Mouse (Mus musculus) adrenal gland, postnatal 36 days (tissue): ENCODE results near the gene Mrm3. TPM values are rescaled to one million over a fixed set of nuclear protein-coding genes. Genes with fewer than 3 reads are reported as not detected.

Source experiments
- DNase-seq, 2 experiments: peaks; one replicate each; pipeline ENCODE4 v3.0.0; 2021; ENCODE audit warnings: mixed read lengths in 1 of 2
- total RNA-seq, 2 experiments: library from RNA; stranded (reverse); gene quantifications; 2 replicates each; pipeline ENCODE4 v1.2.3; 2021

Mrm3 gene
- total RNA-seq, 2 experiments from 2014 or later = 18.8 to 21.4 TPM

DNA sequence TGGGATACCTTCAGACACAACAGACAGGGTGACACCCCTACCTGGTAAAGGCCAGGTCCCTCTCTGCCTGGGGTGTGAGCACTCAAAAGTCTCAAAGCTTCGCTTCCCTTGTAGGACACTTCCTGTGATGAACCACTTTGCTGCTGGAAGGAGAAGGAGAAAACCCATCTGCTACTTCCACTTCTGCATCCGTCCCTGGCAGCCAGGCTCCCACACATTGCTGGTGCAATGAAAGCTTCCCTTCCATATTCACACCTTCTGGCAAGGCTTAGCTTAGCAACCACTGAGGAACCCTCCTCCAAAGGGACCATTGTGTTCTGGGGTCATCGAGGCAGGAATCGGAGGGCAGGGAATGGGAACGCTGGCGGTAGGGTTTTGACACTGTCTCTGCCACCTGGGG lies 45.1 kb downstream of the Mrm3 start:
- no peak for DNase-seq

DNA sequence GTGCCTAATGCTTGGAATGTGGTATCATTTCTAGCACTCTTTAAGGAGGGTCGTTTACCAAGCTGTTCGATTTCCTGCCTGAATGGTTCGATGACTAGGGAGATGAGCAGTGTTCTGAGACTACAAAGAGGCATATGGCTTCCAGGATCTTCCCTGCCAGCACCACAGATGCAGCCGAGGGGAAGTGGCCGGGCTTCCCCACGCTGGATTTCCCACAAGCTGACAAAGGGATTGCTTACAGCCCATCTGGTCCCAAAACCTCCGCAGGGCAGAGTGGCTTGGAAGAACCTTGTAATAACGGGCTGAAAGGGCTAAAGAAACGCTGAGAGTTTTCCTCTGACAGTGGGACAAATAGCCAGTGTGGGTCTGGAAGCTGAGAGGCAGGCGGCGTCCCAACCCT lies 46.9 kb downstream of the Mrm3 start:
- no peak for DNase-seq

DNA sequence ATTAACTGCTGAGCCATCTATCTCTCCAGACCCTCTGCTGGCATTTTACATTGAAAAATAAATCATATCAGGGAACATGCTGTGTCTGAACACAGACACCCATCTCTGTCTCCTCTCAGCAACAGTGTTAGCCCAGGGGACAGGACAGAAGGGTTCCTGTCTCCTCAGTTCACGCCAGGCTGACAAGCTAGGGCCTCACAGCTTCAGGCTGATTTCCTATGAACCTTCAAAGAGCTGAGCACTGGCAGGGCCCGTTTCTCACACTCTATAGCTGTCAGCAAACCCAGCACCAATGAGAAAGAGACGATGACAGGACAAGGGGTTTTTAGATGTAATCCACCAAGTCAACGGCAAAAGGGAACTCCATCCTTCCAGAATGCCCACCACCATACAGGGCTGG lies 48.4 kb downstream of the Mrm3 start:
- DNase-seq = no peak

DNA sequence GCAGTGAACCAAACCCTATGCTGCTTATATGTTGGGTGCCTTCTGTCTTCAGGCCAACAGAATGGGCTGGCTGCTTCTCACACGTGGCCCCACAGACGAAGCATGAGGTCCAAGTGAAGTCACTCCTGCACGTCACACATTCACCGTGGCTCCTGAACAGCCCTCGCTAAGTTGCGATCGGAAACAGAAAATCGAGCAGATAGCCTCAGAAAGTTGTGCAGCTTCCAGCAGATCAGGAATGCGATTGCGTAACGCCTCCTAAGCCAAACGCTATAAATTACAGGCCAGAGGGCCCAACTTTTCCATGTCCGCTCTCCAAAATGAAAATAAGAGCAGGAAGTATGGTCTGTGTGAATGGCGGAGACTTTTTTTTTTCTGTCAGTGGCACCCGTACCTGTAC lies 48.9 kb downstream of the Mrm3 start:
- DNase-seq = peak; percentile 73 to 74

DNA sequence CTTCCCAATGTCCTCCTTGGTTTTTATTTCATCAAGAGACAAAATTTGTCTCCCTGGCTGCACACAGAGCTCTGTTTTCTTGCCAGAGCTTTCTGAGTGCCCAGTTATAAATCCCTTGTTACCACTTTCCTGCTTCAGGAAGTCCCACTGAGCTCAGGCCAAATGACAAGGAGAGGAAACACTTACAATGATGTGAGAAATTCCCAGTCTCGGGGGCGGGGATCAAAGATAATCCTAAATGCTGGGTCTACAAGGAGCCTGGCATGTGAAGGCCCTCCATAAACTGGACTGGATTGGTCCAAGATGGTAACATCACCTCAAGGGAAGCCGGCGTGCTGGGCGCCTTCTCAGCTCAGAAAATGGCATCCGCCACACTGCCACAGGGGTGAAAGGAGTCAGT lies 49.3 kb downstream of the Mrm3 start:
- peak in 1 of 2 experiments; percentile 49 for DNase-seq

DNA sequence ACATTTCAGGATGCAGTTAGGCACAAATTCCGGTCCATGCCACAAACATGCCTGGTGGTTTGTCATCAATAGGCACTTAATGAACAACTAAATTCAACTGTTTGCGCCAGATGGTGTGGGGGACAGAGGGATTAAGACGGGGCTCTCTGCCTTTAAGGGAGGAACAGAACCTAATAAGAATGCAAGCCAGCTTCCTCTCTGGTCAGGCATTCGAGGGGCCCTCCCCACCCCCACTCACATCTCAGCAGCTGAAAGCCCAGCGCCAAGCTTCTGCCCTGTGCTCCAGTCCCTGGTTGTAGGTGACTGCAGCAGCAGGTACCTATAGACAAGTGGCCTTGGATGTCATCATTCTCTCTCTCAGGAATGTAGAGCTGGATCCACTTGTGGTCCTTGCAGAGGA lies 50.6 kb downstream of the Mrm3 start:
- no peak for DNase-seq

DNA sequence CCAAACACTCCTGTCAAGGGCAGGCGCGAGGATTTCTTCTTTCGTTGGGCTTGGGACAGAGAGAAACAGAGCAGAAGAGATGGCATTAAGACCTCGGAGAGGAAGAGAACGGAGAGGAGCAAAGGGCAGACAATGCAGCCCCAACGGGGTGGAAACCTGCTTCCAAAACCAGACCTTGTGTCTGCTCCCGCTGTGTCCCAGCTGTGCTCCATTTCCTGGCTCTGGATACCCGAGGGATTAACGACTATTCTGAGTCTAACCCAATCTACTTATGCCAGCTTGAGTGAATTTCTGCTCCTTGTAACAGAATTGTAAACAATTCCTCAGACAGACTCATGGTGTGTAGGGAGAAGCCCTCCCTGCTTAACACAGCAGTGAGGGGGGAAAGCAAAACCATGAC lies 51.3 kb downstream of the Mrm3 start:
- DNase-seq = no peak

DNA sequence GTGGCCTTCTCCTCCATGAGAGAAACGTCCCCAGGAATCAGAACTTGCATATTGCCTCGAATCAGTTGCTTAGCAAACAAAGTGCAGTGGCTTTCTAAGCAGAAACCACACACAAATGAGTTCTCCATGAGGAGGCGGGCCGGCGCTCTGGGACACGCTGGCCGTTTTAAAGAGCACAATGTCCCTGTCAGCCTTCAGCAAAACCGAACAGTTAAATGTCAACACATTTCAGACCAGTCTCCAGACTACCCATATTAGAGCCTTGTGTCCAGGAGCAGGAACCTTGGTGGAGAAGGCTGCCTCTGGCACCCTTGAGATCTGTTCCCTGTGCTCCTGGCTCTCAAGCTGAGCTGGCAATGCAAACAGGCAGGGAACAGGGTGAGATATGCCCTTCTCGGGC lies 53.7 kb downstream of the Mrm3 start:
- peak in 1 of 2 experiments; percentile 37 for DNase-seq

DNA sequence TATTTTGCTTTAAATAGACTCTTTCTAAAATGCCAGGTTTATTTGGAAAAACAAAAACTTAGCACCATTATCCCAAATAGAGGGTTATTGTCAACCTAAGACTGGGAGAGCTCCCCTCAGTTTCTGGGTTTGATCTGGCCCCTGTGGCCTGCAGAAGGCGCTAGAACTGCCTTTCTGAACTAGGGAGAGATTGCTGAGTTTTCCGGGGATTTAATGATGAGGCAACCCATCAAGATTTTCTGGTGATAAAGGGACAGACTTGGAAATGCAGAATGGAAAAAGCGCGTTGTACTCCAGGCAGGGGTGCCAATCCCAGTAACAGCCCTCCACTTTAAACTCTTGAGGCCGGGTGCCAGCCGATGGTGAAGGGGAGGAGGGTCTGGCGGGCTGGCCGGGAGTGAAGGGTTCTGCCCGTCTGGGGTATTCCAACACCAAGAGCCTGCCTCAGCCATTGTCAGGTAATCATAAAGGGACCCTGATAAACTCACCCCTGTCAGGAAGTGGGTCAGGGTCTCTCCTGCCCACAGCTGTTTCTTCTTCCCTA lies 55.0 kb downstream of the Mrm3 start:
- no peak for DNase-seq

Other genes starting within 250 kb of the Mrm3 start
- not detected for gene 1700016K19Rik, start 243.8 kb upstream of the Mrm3 start, total RNA-seq
- 10 to 100 TPM; 19.6 to 28.8 TPM for gene Rflnb, start 215.9 kb upstream of the Mrm3 start, total RNA-seq
- gene Vps53, start 64.1 kb upstream of the Mrm3 start, total RNA-seq = 10 to 100 TPM; 49.2 to 54.2 TPM
- 1 to 10 TPM; 4.8 to 4.9 TPM for gene Fam57a, start 64.0 kb upstream of the Mrm3 start, total RNA-seq
- not detected for gene Dbil5, start 26.1 kb upstream of the Mrm3 start, total RNA-seq
- gene Gemin4, start 26.1 kb upstream of the Mrm3 start, total RNA-seq = 1 to 10 TPM; 8.0 to 8.9 TPM
- gene Glod4, start within 50 bp of the Mrm3 start, total RNA-seq = 10 to 100 TPM; 85.0 to 87.2 TPM
- 10 to 100 TPM; 28.3 to 29.7 TPM for gene Nxn, start 155.4 kb downstream of the Mrm3 start, total RNA-seq
- gene Timm22, start 163.2 kb downstream of the Mrm3 start, total RNA-seq = 10 to 100 TPM; 45.9 to 48.6 TPM